Mouse (Mus musculus): ENCODE results near the gene Hipk2.

The Hipk2 gene

DNA sequence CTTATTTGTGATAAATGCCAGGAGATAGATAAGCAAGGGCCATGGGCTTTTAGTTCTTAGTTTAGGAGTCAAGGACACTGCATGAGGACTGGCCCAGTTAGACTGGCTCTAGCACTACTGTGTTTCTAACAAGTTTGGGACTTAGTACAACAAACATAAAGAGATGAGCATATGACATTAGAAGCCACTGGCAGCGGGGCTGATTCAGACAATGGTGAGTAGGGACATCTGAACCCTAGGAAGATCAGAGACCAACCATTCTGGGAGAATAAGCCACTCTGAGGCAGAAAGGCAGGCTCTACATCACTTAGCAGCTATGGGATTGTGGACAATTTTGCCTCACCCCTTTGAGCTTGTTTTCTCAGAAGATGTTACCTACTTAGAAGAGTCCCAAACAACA, 79.6 kb downstream of the Hipk2 start:
- in situ Hi-C loops (cut with MboI), result no loop called here

DNA sequence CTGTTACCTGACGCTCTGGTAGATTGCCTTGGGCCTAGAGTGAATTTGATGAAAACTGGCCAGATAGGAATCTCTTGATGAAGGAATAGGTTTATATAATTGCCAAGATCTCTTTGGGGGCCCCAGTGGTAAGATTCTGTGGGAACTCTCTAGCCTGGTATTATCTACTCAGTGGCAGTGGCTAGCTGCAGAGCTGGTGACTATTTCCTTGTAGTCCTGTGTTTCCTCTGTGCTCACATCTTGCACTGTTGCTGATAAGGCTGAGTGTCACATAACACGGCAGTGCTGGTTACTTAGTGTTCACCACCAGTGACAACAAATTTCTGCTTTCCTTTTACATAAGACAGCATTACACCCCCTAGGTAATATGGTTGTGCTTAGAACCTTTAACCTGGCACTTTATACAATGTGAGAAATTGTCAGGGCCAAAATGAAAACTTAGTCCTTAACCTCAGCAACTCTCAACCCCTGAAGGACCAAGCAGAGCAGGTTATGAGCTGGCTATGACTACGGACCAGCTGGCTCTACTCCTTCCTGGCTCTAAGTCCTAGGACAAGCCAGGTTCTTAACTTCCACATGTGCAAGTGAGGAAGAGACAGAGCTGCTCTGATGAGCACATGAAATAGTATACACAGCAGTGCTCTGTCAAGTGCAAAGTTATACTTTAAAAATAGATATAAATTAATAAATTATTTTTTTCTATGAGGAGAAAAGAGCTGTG, 80.7 kb downstream of the Hipk2 start:
- in situ Hi-C loops (cut with MboI), result no loop called here

DNA sequence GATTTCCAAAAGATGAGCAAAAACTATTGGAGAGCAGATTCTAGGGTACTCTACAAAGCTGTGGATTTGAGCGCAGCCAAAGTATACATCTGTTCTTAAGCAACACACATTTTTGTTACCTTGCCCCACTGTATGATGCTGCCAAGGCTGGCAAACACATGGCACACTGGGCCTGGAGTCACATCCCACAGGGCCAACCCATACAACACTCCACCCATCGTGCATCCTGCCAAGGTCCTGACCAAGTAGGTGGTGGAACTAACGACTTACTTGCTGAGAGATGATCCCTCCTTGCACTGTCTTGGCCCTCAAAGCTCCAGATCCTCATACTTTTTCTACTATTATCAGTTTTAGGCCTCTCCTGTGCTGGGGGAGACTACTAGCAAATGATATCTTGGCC, 83.0 kb downstream of the Hipk2 start:
- in situ Hi-C loops (cut with MboI), result no loop called here

DNA sequence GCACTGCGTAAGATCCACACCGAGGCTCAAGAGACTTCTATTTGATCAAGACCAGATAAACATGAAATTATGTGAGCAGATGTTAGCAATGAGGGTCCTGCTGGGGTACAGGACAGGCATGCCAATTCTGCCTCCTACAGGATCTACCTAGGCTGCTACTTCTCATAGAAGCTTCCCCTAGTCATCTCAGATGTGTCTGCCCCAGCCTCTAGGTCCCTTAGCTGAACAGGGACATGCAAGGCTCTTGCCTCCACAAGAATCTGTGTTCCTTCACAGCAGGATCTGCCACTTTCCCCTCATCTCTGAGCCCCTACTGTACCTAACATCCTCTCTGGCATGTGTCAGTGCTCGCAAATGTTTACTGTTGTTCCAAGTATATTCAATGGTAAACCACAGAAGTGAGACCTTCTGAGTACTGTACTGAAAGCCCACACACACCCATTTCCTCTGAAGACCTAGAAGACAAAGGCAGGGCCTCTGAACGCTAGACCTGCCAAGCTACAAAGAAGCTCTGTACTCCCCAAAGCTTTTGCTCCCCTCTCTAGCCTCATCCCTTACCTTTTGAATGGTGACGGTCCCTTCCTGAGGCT, 86.6 kb downstream of the Hipk2 start:
- in situ Hi-C loops (cut with MboI), result no loop called here

DNA sequence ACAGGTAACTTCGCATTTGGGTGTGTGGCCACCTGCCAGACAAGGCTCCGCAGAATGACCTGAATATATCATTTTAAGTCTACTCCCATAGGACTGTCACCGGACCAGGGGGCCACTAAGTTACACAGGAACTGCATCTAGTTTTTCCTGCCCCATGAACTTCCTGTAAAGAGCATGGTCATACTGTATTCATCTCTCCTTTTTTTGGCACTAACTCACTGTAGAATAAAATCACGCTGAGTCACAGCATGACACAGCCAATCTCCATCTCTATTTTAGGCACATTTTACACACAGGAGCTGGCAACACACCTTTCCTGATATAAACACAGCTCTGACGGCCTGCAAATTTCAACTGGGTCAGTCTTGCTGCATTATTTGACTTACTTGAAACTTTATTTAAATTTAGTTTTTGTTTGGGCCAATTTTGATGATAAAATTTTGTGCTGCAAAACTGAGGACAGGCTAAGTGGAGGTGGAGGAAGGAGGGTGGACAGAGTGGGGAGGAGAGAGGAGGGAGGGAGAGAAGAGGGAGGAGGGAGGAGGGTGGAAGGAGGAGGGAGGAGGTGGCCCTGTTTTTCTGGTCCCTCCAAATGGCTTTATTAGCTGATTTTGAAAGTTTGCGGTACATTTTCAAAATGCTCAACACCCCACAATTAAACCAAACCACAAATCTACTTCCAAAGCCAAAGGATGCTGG, 88.0 kb downstream of the Hipk2 start:
- in situ Hi-C loops (cut with MboI), result no loop called here

DNA sequence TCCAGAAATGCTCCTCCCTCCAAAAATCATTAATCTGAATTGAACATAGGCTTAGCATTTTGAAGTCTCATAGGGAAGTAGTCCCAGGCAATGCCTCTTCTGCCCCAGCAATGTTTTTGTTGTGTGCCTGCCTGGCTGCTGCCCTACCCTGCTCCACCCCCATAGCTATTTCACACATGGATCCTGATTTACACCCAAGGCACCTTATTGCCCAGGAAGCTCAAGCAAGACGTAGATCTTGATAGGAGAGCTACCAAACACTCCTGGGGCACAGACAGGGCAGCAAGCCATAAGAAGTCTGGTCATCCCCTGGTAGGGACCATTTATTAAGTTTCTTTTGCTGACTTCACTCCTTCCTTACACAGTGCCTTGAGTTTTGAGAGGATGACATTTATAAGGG, 88.8 kb downstream of the Hipk2 start:
- in situ Hi-C loops (cut with MboI), result no loop called here

DNA sequence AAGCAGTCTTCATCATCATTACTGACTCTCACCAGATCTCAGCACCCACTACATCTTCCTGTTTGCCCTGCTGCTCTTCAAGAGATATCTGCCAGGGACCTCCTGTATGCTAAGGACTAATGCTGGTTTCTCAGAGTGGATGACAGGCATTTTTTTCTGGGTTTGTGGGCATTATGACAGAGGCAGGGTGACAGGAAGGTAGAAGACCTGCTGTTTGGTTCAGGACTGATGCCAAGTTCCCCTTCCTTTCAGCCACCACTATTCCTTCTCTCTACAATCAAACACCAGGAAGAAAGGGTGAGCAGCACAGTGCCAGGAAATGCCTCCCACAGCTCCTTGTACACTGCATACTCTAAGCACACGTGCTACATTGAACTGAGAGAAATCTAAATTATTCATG, 90.2 kb downstream of the Hipk2 start:
- in situ Hi-C loops (cut with MboI), result no loop called here

DNA sequence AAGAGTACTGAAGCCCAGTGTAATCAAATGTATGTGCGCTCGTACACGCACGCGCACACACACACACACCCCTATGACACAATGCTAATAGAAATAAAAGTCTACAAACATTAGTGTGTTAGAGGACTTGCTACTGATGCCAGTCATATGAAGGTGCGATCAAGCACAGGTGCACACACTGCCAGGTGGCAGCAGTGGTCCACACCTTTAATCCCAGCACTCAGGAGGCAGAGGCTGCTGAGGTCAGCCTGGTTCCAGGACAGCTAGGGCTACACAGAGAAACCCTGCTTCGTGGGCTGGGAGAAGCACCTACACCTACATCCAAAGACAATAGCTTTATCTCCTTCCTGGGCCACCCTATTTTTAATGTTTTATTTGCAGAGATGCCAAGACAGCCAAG, 96.6 kb downstream of the Hipk2 start:
- in situ Hi-C loops (cut with MboI), result no loop called here

DNA sequence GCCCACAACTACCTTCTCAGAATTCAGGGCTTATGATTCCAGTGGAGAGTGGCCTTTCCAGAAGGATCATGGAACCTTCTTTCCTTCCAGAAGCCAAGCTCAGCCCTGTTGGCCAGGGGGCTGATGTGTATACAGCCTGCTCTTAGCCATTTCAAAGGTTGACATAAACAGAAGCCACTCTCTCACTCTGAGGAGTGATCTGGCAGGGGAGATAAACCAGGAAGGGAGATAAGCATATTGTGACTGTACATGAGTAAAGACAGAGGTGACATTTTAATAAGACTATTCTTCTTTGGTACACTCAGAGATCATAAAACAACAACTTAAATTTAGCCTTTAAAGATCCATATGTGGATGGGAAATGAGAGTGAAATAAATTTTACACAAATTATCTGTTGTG, 97.1 kb downstream of the Hipk2 start:
- in situ Hi-C loops (cut with MboI), result no loop called here

DNA sequence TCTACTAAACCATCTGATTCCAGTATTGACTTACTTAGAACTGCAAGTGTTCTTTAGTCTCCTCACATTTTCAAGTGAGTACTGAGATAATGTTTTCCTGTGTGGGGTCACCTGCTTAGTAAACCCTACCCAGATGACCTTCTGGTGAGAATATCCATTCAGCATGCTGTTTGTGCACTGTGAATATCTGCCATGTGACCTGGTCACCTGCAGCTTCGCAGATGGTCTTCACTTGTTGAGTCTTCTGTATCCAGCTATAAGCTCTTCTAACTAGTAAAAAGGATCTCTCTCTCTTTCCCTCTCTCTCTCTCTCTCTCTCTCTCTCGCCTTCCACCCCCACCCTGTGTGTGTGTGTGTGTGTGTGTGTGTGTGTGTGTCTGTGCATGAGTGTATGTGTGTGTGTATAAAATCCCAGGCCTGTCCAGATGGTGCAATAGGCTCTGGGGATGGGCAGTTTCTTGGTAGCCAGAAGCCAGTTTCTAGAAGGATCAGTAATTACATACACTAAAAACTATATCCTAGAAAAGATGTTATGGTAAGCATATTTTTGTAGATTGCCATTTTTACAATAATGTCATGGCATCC, 99.9 kb downstream of the Hipk2 start:
- in situ Hi-C loops (cut with MboI), result no loop called here

DNA sequence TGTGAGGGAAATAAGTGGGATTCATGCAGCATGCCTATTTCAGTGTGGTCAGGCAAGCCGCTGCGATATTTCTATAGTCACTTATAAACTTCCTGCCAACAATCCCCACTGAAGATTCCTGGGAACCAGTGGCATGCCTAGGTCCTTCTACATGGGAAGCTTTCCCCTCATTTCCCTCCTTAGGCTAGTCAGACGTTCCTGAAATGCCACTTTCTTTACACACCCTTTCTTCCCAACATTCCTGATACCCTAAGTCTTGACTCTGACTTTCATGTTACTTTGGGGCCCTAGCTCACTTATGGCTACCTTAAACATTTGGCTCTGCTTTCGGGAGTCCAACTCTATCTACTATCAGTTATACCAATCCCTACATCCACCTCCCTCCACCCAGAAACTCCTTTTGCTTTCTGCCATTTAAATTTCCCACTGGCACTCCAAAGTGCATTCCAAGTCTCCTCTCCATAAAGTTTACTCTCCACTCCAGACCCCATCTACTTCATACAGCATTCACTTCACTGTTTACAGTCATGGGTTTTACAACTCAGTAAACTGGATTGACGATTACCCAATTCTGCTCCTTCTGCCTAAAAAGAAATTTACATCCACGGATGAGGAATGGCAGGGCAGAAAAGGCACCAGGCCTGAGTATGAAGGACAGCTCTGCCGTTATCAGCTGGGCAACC, 103.0 kb downstream of the Hipk2 start:
- in situ Hi-C loops (cut with MboI), result no loop called here

DNA sequence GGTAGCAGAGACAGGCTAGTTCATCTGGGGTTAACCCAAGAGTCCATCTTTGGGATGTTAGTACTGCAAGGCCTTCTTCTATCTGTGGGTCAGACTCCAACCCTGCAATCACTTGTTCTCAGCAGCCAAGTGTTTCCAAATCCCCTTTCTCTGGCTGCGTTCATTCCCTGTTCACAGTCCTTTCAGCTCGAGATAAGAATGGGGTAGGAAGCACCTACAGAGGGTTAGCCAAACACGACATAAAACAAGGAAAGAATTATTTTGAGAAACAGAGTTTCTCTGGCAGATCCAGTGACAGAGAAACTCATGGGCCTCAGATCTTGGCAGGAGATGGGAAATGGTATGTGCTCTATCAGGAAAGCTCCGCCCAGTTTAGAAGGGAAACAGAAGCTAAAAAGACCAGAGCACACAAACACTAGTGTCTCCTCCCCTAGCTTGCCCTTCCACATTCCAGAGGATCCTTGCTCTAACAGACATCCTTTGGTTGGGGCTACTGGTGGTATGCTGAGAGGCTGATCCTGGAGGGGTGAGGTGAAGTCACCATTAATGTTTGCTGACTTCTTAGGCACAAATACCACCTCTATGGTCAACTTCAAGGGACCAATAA, 104.8 kb downstream of the Hipk2 start:
- in situ Hi-C loops (cut with MboI), result no loop called here

DNA sequence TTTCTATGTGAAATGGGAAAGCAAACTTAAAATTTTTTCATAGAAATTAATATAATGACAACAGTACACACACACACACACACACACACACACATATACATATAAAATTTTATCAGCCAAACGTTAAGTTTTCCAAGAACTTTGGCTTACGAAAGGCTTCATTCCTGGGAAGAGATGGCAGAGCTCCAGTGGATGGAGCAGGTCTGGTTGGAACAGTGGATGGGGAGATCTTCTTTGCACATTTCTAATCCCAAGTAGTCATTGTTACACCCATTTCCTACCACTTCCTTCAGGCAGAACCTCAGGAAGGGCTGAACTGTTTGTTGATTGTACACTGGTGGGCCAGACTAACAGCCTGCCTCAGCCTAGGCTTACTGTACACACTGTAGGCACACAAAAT, 106.3 kb downstream of the Hipk2 start:
- in situ Hi-C loops (cut with MboI), result no loop called here

DNA sequence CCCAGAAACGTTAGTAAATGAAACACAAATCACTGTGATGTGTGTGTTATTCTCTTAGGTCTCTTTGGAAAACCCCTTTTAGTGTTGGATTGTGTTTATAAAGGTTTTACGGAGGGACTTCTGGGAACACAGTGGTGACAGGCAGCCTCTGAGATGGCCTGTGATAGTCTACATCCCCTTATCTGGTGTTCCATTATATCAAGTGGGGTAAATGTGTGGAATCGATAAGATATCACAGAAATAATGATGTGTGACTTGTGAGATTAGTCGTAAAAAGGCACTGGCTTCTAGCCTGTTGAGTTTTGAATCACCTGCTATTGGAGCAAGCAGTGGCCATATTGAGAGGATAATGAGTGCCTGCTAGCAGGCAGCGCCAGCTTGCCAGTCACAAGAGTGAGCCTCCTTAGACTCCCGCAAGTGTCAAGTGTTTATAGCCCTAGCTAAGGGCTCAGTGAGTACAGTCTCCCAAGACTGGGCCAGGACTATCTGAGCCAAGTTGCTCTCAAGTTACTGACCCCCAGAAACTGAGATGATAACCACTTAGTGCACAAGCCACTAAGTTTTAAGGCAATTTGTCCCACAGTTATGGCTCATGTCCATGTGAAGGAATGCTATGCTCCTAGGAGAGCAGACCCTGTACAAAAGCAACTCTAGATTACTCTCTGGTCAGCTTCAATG, 113.2 kb downstream of the Hipk2 start:
- in situ Hi-C loops (cut with MboI), result no loop called here

DNA sequence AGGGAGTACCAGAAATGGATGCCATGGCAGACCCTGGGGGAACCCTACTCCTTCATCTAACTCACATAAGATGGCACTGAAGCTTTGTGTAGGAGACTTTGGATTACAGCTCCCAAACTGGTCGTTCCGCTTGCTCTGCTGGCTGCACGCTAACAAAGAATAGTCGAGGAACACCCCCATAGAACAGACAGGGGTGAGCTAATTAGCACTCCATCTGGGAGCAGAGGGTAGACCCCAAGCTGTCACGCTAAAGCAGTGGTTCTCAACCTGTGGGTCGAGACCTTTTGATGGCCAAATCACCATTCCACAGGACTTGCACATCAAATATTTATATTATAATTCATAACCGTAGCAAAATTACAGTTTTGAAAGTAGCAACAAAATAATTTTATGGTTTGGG, 114.0 kb downstream of the Hipk2 start:
- in situ Hi-C loops (cut with MboI), result no loop called here

DNA sequence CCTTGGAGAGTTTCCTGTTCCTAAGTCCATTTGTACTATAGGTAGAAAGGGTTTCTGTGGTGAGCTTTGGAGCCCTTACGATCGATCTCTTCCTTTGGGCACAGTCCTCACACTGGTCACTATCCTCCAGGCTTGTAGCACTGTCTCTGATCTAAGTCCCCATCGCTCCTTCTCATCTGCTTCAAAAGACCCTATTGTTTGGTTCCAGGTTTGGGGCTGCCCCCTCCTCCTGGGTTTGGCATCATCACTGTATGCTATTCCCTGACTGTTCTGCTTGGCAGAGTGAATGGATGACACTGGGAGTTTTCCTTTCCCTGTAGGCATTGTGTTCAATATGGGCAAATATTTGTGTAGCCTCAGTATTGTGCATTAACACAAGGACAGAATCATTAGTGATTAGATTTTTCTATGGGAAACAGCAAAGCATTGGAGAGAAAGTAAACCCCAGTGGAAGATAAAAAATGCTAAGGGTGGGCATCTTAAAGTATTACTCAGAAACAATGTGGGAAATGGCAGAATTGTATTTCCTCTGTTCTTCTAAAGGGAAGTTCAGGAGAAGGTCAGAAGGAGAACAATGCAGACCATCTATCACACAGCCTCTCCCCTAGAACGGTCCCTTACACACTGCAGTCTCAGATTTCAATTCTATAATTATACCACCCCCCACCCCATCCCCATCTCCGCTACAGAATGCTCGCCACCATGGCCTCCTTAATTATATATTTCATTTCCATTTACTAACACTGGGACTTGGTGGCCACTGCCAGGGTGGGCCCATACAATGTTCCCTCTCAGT, 114.9 kb downstream of the Hipk2 start:
- in situ Hi-C loops (cut with MboI), result no loop called here

DNA sequence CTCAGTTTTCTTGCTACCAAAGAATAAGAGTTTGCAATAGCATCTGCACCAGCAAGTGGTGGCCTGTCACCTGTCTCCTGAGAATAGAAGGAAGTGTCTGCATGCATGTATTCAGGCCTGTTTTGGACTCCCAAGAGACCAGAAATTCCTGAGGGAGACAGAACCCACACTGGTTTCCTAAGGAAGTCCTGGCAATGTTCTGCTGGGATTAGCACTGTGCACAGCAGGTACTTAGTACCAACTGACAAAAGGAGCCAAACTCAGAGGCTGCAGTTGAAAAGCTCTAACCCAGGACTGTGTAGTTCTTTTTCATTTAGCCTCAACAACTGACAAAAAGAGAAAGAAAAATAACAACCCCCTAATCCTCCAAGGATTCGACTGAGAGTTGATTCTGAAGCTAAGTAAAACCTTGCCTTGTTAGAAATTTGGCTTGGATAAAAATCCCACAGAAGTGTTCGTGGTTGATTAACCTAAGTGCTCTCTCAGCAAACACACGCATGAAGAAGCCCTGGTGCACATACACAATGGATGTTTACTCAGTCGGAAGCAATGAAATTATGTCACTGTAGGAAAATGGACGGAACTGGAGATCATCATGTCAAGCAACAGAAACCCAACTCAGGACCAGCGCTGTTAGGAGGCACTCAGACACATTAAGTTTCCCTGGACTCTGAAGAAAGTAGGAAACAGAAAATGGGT, 115.9 kb downstream of the Hipk2 start:
- in situ Hi-C loops (cut with MboI), result no loop called here

DNA sequence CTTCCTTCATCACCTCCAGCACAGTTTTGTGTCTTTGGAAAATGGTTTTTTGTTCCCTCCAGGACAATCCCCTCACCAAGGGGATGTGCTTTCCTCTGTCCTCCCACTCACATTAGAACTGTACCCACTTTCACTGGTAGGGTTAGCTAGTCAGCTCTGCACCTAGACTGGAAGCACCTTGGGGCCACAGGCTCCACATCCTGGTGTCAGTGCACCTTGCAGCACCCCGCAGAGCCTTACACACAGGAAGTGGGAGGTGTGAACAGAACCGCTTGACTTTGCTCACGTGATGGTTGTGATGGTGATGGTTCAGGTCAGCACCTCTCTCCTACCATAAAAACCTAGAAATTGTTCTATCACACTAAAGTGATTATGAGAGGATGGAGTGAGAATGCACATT, 116.8 kb downstream of the Hipk2 start:
- in situ Hi-C loops (cut with MboI), result no loop called here

DNA sequence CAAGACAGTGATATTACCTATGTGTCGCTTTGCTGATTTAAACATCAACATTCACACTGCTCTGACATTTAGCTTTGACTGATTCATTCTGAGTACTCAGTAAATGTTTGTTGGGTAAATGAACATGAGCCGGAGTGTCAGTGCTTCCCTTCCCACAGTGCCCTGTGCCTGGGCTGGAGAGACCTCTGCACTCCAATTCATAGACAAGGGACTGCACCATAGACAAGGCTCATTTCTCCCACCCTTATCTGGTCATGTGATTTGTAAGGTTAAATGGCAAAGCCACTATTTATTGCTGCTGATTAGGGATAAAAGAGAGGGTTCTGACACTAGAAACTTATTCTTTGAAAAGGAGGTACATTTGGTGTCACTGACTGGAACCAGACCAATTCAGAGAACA, 118.4 kb downstream of the Hipk2 start:
- in situ Hi-C loops (cut with MboI), result no loop called here

DNA sequence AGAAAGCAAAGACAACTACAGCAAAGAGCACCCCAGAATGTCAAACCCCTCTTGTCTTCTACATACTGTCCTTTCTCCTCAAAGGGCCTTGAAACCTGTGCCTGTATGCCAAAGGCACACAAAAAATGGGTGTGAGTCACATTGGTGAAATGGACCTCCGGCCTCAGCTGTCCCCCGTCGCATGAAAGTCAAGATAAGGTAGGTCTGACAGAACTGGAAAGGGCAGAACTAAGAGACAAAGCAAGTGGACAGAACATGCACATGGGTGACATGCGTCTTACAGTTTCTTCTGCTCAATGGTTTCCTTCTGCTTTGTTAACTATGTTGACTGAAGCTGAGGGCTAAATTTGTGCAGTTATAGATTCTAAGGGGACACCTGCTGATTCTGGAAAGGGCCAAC, 119.0 kb downstream of the Hipk2 start:
- in situ Hi-C loops (cut with MboI), result no loop called here

All from mature B cell (primary cell).